Mouse (Mus musculus): ENCODE results near the gene Inpp5d.

The Inpp5d gene

GRCm38 (mm10) chr1:87623977-87624666 is 4.0 kb downstream of the Inpp5d start:
- DNase-seq (ENCODE audit: low read depth, low spot score), result no peak

GRCm38 (mm10) chr1:87624826-87625225 is 4.7 kb downstream of the Inpp5d start:
- DNase-seq (ENCODE audit: low read depth, low spot score), result no peak

- no peak for DNase-seq (ENCODE audit: low read depth, low spot score)
These were observed 5.3 kb downstream of the Inpp5d start for GRCm38 (mm10) chr1:87625254-87626025.

GRCm38 (mm10) chr1:87626344-87626743 is 6.2 kb downstream of the Inpp5d start:
- DNase-seq (ENCODE audit: low read depth, low spot score), result no peak

- DNase-seq (ENCODE audit: low read depth, low spot score), result no peak
These were observed 8.0 kb downstream of the Inpp5d start for GRCm38 (mm10) chr1:87628085-87628484.

- no peak for DNase-seq (ENCODE audit: low read depth, low spot score)
These were observed 11.5 kb downstream of the Inpp5d start for GRCm38 (mm10) chr1:87631584-87631983.

- DNase-seq (ENCODE audit: low read depth, low spot score), result no peak
These were observed 12.1 kb downstream of the Inpp5d start for GRCm38 (mm10) chr1:87632163-87632562.

GRCm38 (mm10) chr1:87636716-87637117 is 16.6 kb downstream of the Inpp5d start:
- DNase-seq (ENCODE audit: low read depth, low spot score), result no peak

GRCm38 (mm10) chr1:87637121-87637877 is 17.2 kb downstream of the Inpp5d start:
- no peak for DNase-seq (ENCODE audit: low read depth, low spot score)

- no peak for DNase-seq (ENCODE audit: low read depth, low spot score)
These were observed 17.9 kb downstream of the Inpp5d start for GRCm38 (mm10) chr1:87637878-87638600.

GRCm38 (mm10) chr1:87639724-87640123 is 19.6 kb downstream of the Inpp5d start:
- DNase-seq (ENCODE audit: low read depth, low spot score), result no peak

- no peak for DNase-seq (ENCODE audit: low read depth, low spot score)
These were observed 20.1 kb downstream of the Inpp5d start for GRCm38 (mm10) chr1:87640165-87640661.

- DNase-seq (ENCODE audit: low read depth, low spot score), result no peak
These were observed 22.9 kb downstream of the Inpp5d start for GRCm38 (mm10) chr1:87643016-87643415.

GRCm38 (mm10) chr1:87645041-87645440 is 24.9 kb downstream of the Inpp5d start:
- DNase-seq (ENCODE audit: low read depth, low spot score), result no peak

GRCm38 (mm10) chr1:87645748-87646147 is 25.6 kb downstream of the Inpp5d start:
- DNase-seq (ENCODE audit: low read depth, low spot score), result no peak

GRCm38 (mm10) chr1:87647820-87648219 is 27.7 kb downstream of the Inpp5d start:
- DNase-seq (ENCODE audit: low read depth, low spot score), result no peak

GRCm38 (mm10) chr1:87648657-87649056 is 28.5 kb downstream of the Inpp5d start:
- DNase-seq (ENCODE audit: low read depth, low spot score), result no peak

- no peak for DNase-seq (ENCODE audit: low read depth, low spot score)
These were observed 29.2 kb downstream of the Inpp5d start for GRCm38 (mm10) chr1:87649219-87649805.

- DNase-seq (ENCODE audit: low read depth, low spot score), result no peak
These were observed 29.9 kb downstream of the Inpp5d start for GRCm38 (mm10) chr1:87649958-87650474.

GRCm38 (mm10) chr1:87650611-87651079 is 30.5 kb downstream of the Inpp5d start:
- no peak for DNase-seq (ENCODE audit: low read depth, low spot score)

- no peak for DNase-seq (ENCODE audit: low read depth, low spot score)
These were observed 31.3 kb downstream of the Inpp5d start for GRCm38 (mm10) chr1:87651436-87651835.
